Mouse (Mus musculus) MEL (cell line): ENCODE results near the gene Zmynd12. TPM values are rescaled to one million over a fixed set of nuclear protein-coding genes. Genes with fewer than 3 reads are reported as not detected.

Source experiments
- DNase-seq: peaks from one replicate; pipeline ENCODE4 v3.0.0; 2011; ENCODE audit warnings: low read depth, low spot score
- H3K27ac ChIP-seq: 2 replicates; pipeline ENCODE4 v1.5.1; 2012; ENCODE audit warnings: low read depth, mild to moderate bottlenecking, control low read depth, low read length, moderate library complexity; ENCODE audit not compliant: control insufficient read depth
- H3K27me3 ChIP-seq, 2 experiments: fragments of 150-350 bp in 1 of 2; sonication (generic) in 1 of 2; 2 replicates each; pipeline ENCODE4 v1.6.1; 2012; ENCODE audit warnings: low read length in 2 of 2, mild to moderate bottlenecking in 2 of 2, improper control_type of control experiment in 1 of 2, moderate library complexity in 1 of 2; ENCODE audit not compliant: insufficient read depth in 2 of 2, control insufficient read depth in 1 of 2
- H3K36me3 ChIP-seq, 2 experiments: 2 replicates each; pipeline ENCODE4 v1.6.1; 2012 to 2014; ENCODE audit warnings: low read length in 2 of 2, improper control_type of control experiment in 1 of 2, inconsistent platforms in 1 of 2, mild to moderate bottlenecking in 1 of 2; ENCODE audit not compliant: insufficient read depth in 2 of 2, control insufficient read depth in 1 of 2
- H3K4me1 ChIP-seq, 2 experiments: fragments of 150-350 bp in 1 of 2; sonication (generic) in 1 of 2; 2 replicates each; pipeline ENCODE4 v1.6.1; 2012; ENCODE audit warnings: low read length in 2 of 2, improper control_type of control experiment in 1 of 2, mild to moderate bottlenecking in 1 of 2; ENCODE audit not compliant: insufficient read depth in 2 of 2, control insufficient read depth in 1 of 2
- H3K4me3 ChIP-seq, 2 experiments: fragments of 150-350 bp in 1 of 2; sonication (generic) in 1 of 2; 2 replicates each; pipeline ENCODE4 v1.5.1; 2012; ENCODE audit warnings: low read depth in 2 of 2, low read length in 2 of 2, mild to moderate bottlenecking in 2 of 2, moderate library complexity in 2 of 2, control low read depth in 1 of 2, improper control_type of control experiment in 1 of 2; ENCODE audit not compliant: control insufficient read depth in 1 of 2, insufficient read depth in 1 of 2
- H3K79me2 ChIP-seq: 2 replicates; pipeline ENCODE4 v1.6.1; 2012; ENCODE audit warnings: mild to moderate bottlenecking, low read length, moderate library complexity; ENCODE audit not compliant: control insufficient read depth, poor library complexity, insufficient read depth
- H3K9ac ChIP-seq: 2 replicates; pipeline ENCODE4 v1.6.1; 2012; ENCODE audit warnings: low read depth, mild to moderate bottlenecking, control low read depth, low read length, moderate library complexity; ENCODE audit not compliant: control insufficient read depth, poor library complexity, severe bottlenecking
- H3K9me3 ChIP-seq: fragments of 150-350 bp; sonication (generic); replicated peaks from 2 replicates; pipeline ENCODE4 v1.6.1; 2012; ENCODE audit warnings: mild to moderate bottlenecking, low read length, improper control_type of control experiment, moderate library complexity; ENCODE audit not compliant: insufficient read depth
- CHD1 ChIP-seq: IDR thresholded peaks from 2 replicates; pipeline ENCODE4 v1.6.1; 2012; ENCODE audit warnings: low read depth, mild to moderate bottlenecking, inconsistent platforms, low read length, improper control_type of control experiment
- CHD2 ChIP-seq: IDR thresholded peaks from 2 replicates; pipeline ENCODE4 v1.6.1; 2011; ENCODE audit warnings: low read length, improper control_type of control experiment
- CTCF ChIP-seq, 3 experiments: IDR thresholded peaks in 2 of 3; conservative IDR thresholded peaks in 1 of 3; 2 replicates each; pipeline ENCODE4 v1.5.1; 2011 to 2012; ENCODE audit warnings: low read length in 3 of 3, low read depth in 2 of 3, mild to moderate bottlenecking in 2 of 3, improper control_type of control experiment in 1 of 3, inconsistent platforms in 1 of 3, mixed read lengths in 1 of 3, moderate library complexity in 1 of 3; ENCODE audit not compliant: control insufficient read depth in 1 of 3, insufficient read depth in 1 of 3, poor library complexity in 1 of 3, severe bottlenecking in 1 of 3
- E2F4 ChIP-seq: IDR thresholded peaks from 2 replicates; pipeline ENCODE4 v1.6.1; 2011; ENCODE audit warnings: low read depth, low read length, improper control_type of control experiment, borderline replicate concordance
- ELF1 ChIP-seq: IDR thresholded peaks from 2 replicates; pipeline ENCODE4 v1.6.1; 2014; ENCODE audit warnings: low read depth, mild to moderate bottlenecking, inconsistent platforms, low read length, improper control_type of control experiment, moderate library complexity
- EP300 ChIP-seq, 2 experiments: IDR thresholded peaks; 2 replicates each; pipeline ENCODE4 v1.6.1; 2011; ENCODE audit warnings: improper control_type of control experiment in 2 of 2, low read length in 2 of 2, low read depth in 1 of 2, mild to moderate bottlenecking in 1 of 2
- GATA1 ChIP-seq: IDR thresholded peaks from 2 replicates; pipeline ENCODE4 v1.6.1; 2011; ENCODE audit warnings: low read depth, low read length, improper control_type of control experiment
- HCFC1 ChIP-seq: IDR thresholded peaks from 2 replicates; pipeline ENCODE4 v1.6.1; 2012; ENCODE audit warnings: low read depth, mild to moderate bottlenecking, inconsistent platforms, low read length, improper control_type of control experiment, moderate library complexity
- JUND ChIP-seq: IDR thresholded peaks from 2 replicates; pipeline ENCODE4 v1.6.1; 2011; ENCODE audit warnings: low read depth, mild to moderate bottlenecking, improper control_type of control experiment, low read length
- KAT2A ChIP-seq: conservative IDR thresholded peaks from 2 replicates; pipeline ENCODE4 v1.6.1; 2012; ENCODE audit warnings: low read depth, low read length, improper control_type of control experiment, inconsistent platforms
- MAZ ChIP-seq: IDR thresholded peaks from 2 replicates; pipeline ENCODE4 v1.6.1; 2012; ENCODE audit warnings: low read depth, mild to moderate bottlenecking, inconsistent platforms, low read length, improper control_type of control experiment
- MXI1 ChIP-seq: IDR thresholded peaks from 2 replicates; pipeline ENCODE4 v1.6.1; 2011; ENCODE audit warnings: mild to moderate bottlenecking, low read depth, low read length, improper control_type of control experiment
- MYB ChIP-seq: IDR thresholded peaks from 2 replicates; pipeline ENCODE4 v1.6.1; 2011; ENCODE audit warnings: mild to moderate bottlenecking, low read depth, low read length, improper control_type of control experiment
- NELFE ChIP-seq: IDR thresholded peaks from 2 replicates; pipeline ENCODE4 v1.6.1; 2011; ENCODE audit warnings: low read depth, low read length, improper control_type of control experiment
- NRF1 ChIP-seq: IDR thresholded peaks from 2 replicates; pipeline ENCODE4 v1.6.1; 2014; ENCODE audit warnings: low read depth, mild to moderate bottlenecking, inconsistent platforms, low read length, improper control_type of control experiment, moderate library complexity; ENCODE audit not compliant: poor library complexity, insufficient read depth, severe bottlenecking
- POLR2AphosphoS2 ChIP-seq: IDR thresholded peaks from 2 replicates; pipeline ENCODE4 v1.6.1; 2011; ENCODE audit warnings: low read length, improper control_type of control experiment
- POLR2AphosphoS5 ChIP-seq: IDR thresholded peaks from 2 replicates; pipeline ENCODE4 v1.6.1; 2012; ENCODE audit warnings: low read depth, borderline replicate concordance, mild to moderate bottlenecking, inconsistent platforms, low read length, moderate library complexity, mixed read lengths
- SMC3 ChIP-seq: IDR thresholded peaks from 2 replicates; pipeline ENCODE4 v1.6.1; 2011; ENCODE audit warnings: low read depth, low read length, improper control_type of control experiment
- TAL1 ChIP-seq: IDR thresholded peaks from 2 replicates; pipeline ENCODE4 v1.6.1; 2012; ENCODE audit warnings: mild to moderate bottlenecking, inconsistent platforms, low read length, moderate library complexity, mixed read lengths
- TBP ChIP-seq: IDR thresholded peaks from 2 replicates; pipeline ENCODE4 v1.8.0; 2011; ENCODE audit warnings: low read depth, low read length, improper control_type of control experiment
- TCF12 ChIP-seq: IDR thresholded peaks from 2 replicates; pipeline ENCODE4 v1.6.1; 2014; ENCODE audit warnings: low read depth, mild to moderate bottlenecking, inconsistent platforms, low read length, improper control_type of control experiment, moderate library complexity
- UBTF ChIP-seq: IDR thresholded peaks from 2 replicates; pipeline ENCODE4 v1.6.1; 2012; ENCODE audit warnings: low read depth, mild to moderate bottlenecking, inconsistent platforms, low read length, improper control_type of control experiment, moderate library complexity, borderline replicate concordance; ENCODE audit not compliant: insufficient read depth
- USF1 ChIP-seq: IDR thresholded peaks from 2 replicates; pipeline ENCODE4 v1.6.1; 2014; ENCODE audit warnings: low read depth, mild to moderate bottlenecking, inconsistent platforms, low read length, improper control_type of control experiment, moderate library complexity
- USF2 ChIP-seq, 2 experiments: IDR thresholded peaks; 2 replicates each; pipeline ENCODE4 v1.6.1; 2011 to 2012; ENCODE audit warnings: improper control_type of control experiment in 2 of 2, low read length in 2 of 2, borderline replicate concordance in 1 of 2, inconsistent platforms in 1 of 2, low read depth in 1 of 2, mild to moderate bottlenecking in 1 of 2; ENCODE audit not compliant: insufficient read depth in 1 of 2
- ZC3H11A ChIP-seq: IDR thresholded peaks from 2 replicates; pipeline ENCODE4 v1.6.1; 2012; ENCODE audit warnings: low read depth, mild to moderate bottlenecking, inconsistent platforms, low read length, improper control_type of control experiment
- ZKSCAN1 ChIP-seq: IDR thresholded peaks from 2 replicates; pipeline ENCODE4 v1.6.1; 2012; ENCODE audit warnings: low read depth, mild to moderate bottlenecking, inconsistent platforms, low read length, improper control_type of control experiment, moderate library complexity
- ZMIZ1 ChIP-seq: IDR thresholded peaks from 2 replicates; pipeline ENCODE4 v1.6.1; 2012; ENCODE audit warnings: low read depth, mild to moderate bottlenecking, inconsistent platforms, low read length, improper control_type of control experiment, moderate library complexity
- ZNF384 ChIP-seq: IDR thresholded peaks from 2 replicates; pipeline ENCODE4 v1.6.1; 2012; ENCODE audit warnings: low read depth, mild to moderate bottlenecking, inconsistent platforms, low read length, improper control_type of control experiment
- polyA plus RNA-seq, 2 experiments: library from polyadenylated mRNA; stranded (reverse) in 1 of 2; unstranded in 1 of 2; fragments of >175 nt in 1 of 2; fragments of >200 nt in 1 of 2; gene quantifications; 2 replicates each; pipeline versions ENCODE4 v1.2.1 to v1.2.4; 2012; ENCODE audit warnings: low replicate concordance in 2 of 2, low read depth in 1 of 2; ENCODE audit not compliant: insufficient read length in 2 of 2, insufficient read depth in 1 of 2, missing spikeins in 1 of 2
- total RNA-seq: library from RNA; depleted of rRNA; stranded (reverse); fragments of 300-350 nt; gene quantifications from 2 replicates; pipeline ENCODE4 v1.2.3, GENCODE M21; 2012

Gene Zmynd12
- total and polyA plus RNA-seq, 3 experiments = 0.04 TPM; not detected in 2

- Histone ChIP-seq H3K9me3 (no peaks in the 10 kb centered on the region), H3K4me3 (no peak overlapping the region), H3K27me3 (peaks cover 2 to 5% of the 10 kb centered on the region in 2 experiments), H3K4me1 (no peaks in the 10 kb centered on the region), H3K27ac (no peak overlapping the region), H3K79me2 (no peaks in the 10 kb centered on the region)
- DNase-seq = no peak
- TF ChIP-seq CHD2 (no peak), MYB (no peak), NELFE (no peak), ZMIZ1 (no peak), SMC3 (no peak), JUND (no peak), ZC3H11A (no peak), ELF1 (no peak), ZKSCAN1 (no peak), ZNF384 (no peak), GATA1 (no peak), HCFC1 (no peak), CHD1 (no peak), KAT2A (no peak), USF2 (IDR thresholded peaks at IDR 0.05; ENCODE audit: borderline replicate concordance in 1 of 2, insufficient read depth in 1 of 2, low read depth in 1 of 2, low read length in 2 of 2) (no peak), POLR2AphosphoS2 (no peak), TCF12 (no peak)
- TF ChIP-seq, all 39 proteins: peak for 0
- no peaks in the 10 kb centered on the region for H3K36me3 ChIP-seq
- no peak overlapping the region for H3K9ac ChIP-seq
Observed at GRCm38 (mm10) chr4:119437936-119438335, 15.3 kb downstream of the Zmynd12 start.

DNA sequence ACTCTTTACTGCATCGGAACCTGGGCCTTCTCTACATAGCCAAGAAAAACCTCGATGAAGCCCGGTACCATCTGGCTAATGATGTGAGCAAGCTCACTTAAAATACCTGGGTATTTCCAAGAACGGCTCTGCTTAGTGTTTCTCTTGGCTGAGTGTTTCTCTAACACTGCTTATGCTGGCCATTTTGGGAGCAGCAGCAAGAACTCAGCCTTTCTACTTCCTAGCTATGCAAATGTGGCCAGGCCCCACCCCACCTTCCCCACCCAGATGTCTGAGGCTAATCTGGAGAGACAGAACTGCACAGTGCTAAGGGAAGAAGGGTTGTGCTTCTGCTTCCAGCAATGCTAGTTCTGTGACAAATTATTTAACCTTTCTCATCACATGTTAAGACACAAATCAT is 19.2 kb downstream of the Zmynd12 start:
- Histone ChIP-seq H3K79me2 (no peaks in the 10 kb centered on the region), H3K4me3 (no peak overlapping the region), H3K4me1 (no peaks in the 10 kb centered on the region), H3K27me3 (no peaks in the 10 kb centered on the region; a peak in 1 of 4 replicates), H3K27ac (no peak overlapping the region), H3K9ac (no peak overlapping the region), H3K9me3 (no peaks in the 10 kb centered on the region), H3K36me3 (no peaks in the 10 kb centered on the region)
- peak; percentile 12 for DNase-seq
- no peak for TF ChIP-seq USF2 (IDR thresholded peaks at IDR 0.05; ENCODE audit: borderline replicate concordance in 1 of 2, insufficient read depth in 1 of 2, low read depth in 1 of 2, low read length in 2 of 2)
- no peak for TF ChIP-seq ZKSCAN1
- no peak for TF ChIP-seq TBP
- TF ChIP-seq USF1 = no peak
- TF ChIP-seq NRF1 = no peak
- TF ChIP-seq EP300 (IDR thresholded peaks at IDR 0.05; ENCODE audit: low read depth in 1 of 2, low read length in 2 of 2) = no peak
- TF ChIP-seq ZMIZ1 = no peak
- TF ChIP-seq MAZ = no peak
- TF ChIP-seq ZNF384 = no peak
- no peak for TF ChIP-seq E2F4
- TF ChIP-seq POLR2AphosphoS5 = no peak
- no peak for TF ChIP-seq UBTF
- TF ChIP-seq TCF12 = no peak
- TF ChIP-seq GATA1 = no peak
- TF ChIP-seq TAL1 = no peak
- no peak for TF ChIP-seq MXI1
- TF ChIP-seq POLR2AphosphoS2 = no peak
- no peak for TF ChIP-seq CTCF (IDR thresholded peaks at IDR 0.05 in 2 of 3, conservative IDR thresholded peaks at IDR 0.05 in 1 of 3; ENCODE audit: control insufficient read depth in 1 of 3, insufficient read depth in 1 of 3, low read depth in 2 of 3, low read length in 3 of 3, poor library complexity in 1 of 3, severe bottlenecking in 1 of 3)
- no peak for TF ChIP-seq ZC3H11A
